Mouse (Mus musculus): Measurements from ENCODE around the gene Ttyh1.

DNA sequence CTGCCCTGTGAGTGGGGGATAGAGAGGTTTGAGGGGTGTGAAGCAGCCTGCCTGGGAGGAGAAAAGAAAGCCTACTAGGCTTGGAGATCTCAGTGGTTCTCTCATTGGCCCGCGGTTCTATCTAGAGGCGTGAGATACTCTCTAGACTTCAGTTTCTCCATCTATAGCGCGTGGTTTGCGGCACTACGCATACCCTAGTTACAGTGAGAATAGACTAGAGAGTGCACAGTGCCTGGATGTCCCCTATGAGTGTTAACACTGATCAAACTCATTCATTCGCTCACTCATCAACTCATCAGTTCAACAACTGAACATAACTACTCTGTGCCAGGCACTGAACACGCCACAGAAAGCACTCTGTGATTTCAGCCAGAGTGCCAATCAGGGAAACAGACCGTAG is 3.6 kb downstream of the Ttyh1 start:
- TF ChIP-seq GATA1 (IDR thresholded peaks at IDR 0.05; ENCODE audit: low read depth, low read length): no peak
- TF ChIP-seq KAT2A (conservative IDR thresholded peaks at IDR 0.05; ENCODE audit: low read depth, low read length): no peak
- TF ChIP-seq TBP (IDR thresholded peaks at IDR 0.05; ENCODE audit: low read depth, low read length): no peak
- no peak for TF ChIP-seq CTCF (IDR thresholded peaks at IDR 0.05 in 2 of 3, conservative IDR thresholded peaks at IDR 0.05 in 1 of 3; ENCODE audit: control insufficient read depth in 1 of 3, insufficient read depth in 1 of 3, low read depth in 2 of 3, low read length in 3 of 3, poor library complexity in 1 of 3, severe bottlenecking in 1 of 3)

All from MEL (cell line).